Mouse (Mus musculus) E14TG2a.4 (cell line): ENCODE data around the gene Mapkapk3.
A peak's percentile ranks its signal among the peaks of the same experiment; 100 is the strongest.

Experiments
- CTCF ChIP-seq: conservative IDR thresholded peaks from 2 replicates; pipeline ENCODE4 v1.5.1; 2014; ENCODE audit warnings: low read length
- NANOG ChIP-seq: IDR thresholded peaks from 2 replicates; pipeline ENCODE4 v1.6.1; 2014; ENCODE audit warnings: borderline replicate concordance, low read length, mixed read lengths
- POU5F1 ChIP-seq: IDR thresholded peaks from 2 replicates; pipeline ENCODE4 v1.6.1; 2014; ENCODE audit warnings: low read length, borderline replicate concordance

- TF ChIP-seq CTCF (peak; percentile 98), POU5F1 (no peak), NANOG (no peak)
Measured at GRCm38 (mm10) chr9:107290897-107291296, 1.2 kb upstream of the Mapkapk3 start.
